Mouse (Mus musculus): ENCODE results near the gene Rpgrip1l. TPM values are rescaled to one million over a fixed set of nuclear protein-coding genes. Genes with fewer than 3 reads are reported as not detected.
A peak's percentile ranks its signal among the peaks of the same experiment; 100 is the strongest.

Rpgrip1l gene
- polyA plus RNA-seq, 1 experiment = 1.3 TPM

- no peak for DNase-seq (ENCODE audit: low read depth)
Observed at GRCm38 (mm10) chr8:91329461-91329850, 16.4 kb upstream of the Rpgrip1l start.

- no peak for DNase-seq (ENCODE audit: low read depth)
Observed at GRCm38 (mm10) chr8:91329056-91329455, 16.0 kb upstream of the Rpgrip1l start.

GRCm38 (mm10) chr8:91327471-91328205, 14.6 kb upstream of the Rpgrip1l start:
- DNase-seq (ENCODE audit: low read depth) = no peak

GRCm38 (mm10) chr8:91326946-91327345, 13.9 kb upstream of the Rpgrip1l start:
- DNase-seq (ENCODE audit: low read depth) = no peak

GRCm38 (mm10) chr8:91326018-91326417, 13.0 kb upstream of the Rpgrip1l start:
- no peak for DNase-seq (ENCODE audit: low read depth)

GRCm38 (mm10) chr8:91324916-91325315, 11.9 kb upstream of the Rpgrip1l start:
- no peak for DNase-seq (ENCODE audit: low read depth)

GRCm38 (mm10) chr8:91324271-91324670, 11.2 kb upstream of the Rpgrip1l start:
- no peak for DNase-seq (ENCODE audit: low read depth)

DNA sequence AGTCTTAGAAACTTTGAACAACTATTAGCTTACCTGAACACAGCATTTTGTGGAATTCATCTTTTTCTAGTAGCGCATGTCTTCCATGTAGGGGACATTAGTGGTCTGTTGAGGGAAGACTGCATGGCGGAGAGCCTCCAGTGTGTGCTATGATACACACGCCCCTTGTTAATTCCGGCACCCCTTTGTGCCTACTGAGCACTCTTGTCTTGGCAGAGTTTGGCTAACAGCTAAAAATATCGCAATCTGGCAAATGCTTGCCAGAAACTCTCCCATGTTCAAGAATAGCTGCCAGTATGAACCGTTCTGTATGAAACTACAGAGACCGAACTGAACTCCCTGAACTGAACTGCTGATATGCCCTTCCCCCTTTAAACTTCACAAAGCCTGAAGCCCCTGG, 10.4 kb upstream of the Rpgrip1l start:
- DNase-seq (ENCODE audit: low read depth) = no peak

- no peak for DNase-seq (ENCODE audit: low read depth)
Observed at GRCm38 (mm10) chr8:91318938-91319729, 6.1 kb upstream of the Rpgrip1l start.

DNA sequence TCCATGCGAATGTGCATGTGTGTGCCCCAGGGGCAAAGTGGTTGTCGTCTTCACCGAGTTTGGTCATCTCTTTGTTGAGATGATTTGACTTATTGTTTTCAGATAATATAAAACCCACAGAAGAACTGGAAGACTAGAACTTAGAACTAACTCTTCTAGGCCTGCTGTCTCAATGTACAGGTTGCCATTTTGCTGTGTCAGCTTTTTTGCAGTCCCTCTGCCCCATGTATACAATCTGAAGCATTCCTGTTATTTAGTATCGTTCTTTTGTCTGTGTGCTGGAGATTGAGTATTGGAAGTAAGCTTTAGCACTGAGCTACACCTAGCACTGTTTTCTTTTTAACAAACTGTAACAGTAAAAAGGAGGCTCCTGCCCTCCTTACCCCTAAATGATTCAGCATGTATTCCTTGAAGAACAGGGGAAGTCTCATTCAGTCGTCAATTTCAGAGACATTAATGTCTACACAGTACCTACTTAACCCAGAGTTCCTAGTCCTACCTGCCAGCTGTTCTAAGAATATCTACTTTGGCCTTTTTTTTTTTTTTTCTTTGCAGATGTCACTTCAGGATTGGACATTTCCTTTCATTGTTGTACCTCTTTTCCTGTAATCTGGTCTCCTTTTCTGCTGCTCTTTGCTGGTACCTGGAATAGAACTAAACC, 4.6 kb upstream of the Rpgrip1l start:
- no peak for DNase-seq (ENCODE audit: low read depth)

- no peak for DNase-seq (ENCODE audit: low read depth)
Observed at GRCm38 (mm10) chr8:91312342-91312741, 720 bp downstream of the Rpgrip1l start.

GRCm38 (mm10) chr8:91304481-91305386, 8.3 kb downstream of the Rpgrip1l start:
- DNase-seq (ENCODE audit: low read depth) = peak; percentile 74

DNA sequence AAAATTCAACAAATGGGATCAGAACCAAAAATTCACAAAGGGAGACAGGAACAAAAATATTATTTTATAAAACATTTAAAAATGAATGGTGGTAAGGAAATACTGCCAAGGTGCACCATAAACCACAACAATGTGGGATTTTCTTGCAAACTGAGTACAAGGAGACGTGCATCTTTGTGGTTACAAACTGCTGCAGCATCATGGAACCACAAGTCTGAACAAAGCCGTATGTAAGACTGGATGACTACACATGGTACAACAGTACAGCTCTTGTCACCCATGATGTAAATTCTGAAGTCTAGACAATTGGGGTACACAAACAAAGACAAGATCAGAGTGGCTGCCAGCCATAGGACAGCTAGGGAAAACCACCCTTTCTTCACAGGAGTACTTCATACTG, 14.4 kb downstream of the Rpgrip1l start:
- DNase-seq (ENCODE audit: low read depth) = no peak

GRCm38 (mm10) chr8:91295786-91296185, 17.3 kb downstream of the Rpgrip1l start:
- no peak for DNase-seq (ENCODE audit: low read depth)

- no peak for DNase-seq (ENCODE audit: low read depth)
Observed at GRCm38 (mm10) chr8:91290576-91290975, 22.5 kb downstream of the Rpgrip1l start.

GRCm38 (mm10) chr8:91286237-91286636, 26.8 kb downstream of the Rpgrip1l start:
- no peak for DNase-seq (ENCODE audit: low read depth)

DNA sequence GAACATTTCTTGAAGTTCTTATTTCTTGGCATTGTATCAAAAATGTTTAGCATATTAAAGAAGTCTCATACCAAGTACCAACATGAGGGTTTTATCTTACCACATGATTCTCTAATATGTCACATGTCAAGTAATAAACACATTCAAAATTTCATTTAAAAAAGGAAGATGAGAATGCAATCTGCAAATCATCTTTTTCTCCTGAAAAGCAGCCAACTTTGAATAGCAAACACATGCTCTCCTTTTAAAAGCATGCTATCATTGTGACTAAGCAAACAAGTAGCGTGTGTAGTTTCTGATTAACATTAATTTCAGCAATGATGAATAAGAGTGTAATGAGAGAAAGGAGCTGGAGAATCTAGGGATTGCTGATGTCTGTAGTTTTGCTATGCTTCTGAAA, 29.2 kb downstream of the Rpgrip1l start:
- no peak for DNase-seq (ENCODE audit: low read depth)

- DNase-seq (ENCODE audit: low read depth) = no peak
Observed at GRCm38 (mm10) chr8:91282655-91283054, 30.4 kb downstream of the Rpgrip1l start.

DNA sequence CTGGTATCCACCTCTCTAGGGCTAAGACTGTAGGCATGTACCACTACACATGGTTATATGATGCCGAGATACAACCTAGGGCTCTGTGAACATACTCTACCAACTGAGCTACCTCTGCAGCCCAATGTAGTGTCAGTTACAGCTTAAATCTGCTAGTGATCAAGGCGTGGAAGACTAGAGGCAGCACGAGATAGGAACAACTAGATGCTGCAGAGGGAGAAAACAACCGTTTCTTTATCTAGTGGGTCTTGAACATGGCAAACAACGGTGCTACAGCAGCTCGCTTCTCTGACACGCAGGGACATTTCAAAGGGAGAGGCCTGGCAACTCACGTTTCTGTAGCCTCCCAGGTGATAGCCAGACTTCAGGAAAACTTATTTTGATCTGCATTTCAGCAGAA, 31.5 kb downstream of the Rpgrip1l start:
- no peak for DNase-seq (ENCODE audit: low read depth)

DNA sequence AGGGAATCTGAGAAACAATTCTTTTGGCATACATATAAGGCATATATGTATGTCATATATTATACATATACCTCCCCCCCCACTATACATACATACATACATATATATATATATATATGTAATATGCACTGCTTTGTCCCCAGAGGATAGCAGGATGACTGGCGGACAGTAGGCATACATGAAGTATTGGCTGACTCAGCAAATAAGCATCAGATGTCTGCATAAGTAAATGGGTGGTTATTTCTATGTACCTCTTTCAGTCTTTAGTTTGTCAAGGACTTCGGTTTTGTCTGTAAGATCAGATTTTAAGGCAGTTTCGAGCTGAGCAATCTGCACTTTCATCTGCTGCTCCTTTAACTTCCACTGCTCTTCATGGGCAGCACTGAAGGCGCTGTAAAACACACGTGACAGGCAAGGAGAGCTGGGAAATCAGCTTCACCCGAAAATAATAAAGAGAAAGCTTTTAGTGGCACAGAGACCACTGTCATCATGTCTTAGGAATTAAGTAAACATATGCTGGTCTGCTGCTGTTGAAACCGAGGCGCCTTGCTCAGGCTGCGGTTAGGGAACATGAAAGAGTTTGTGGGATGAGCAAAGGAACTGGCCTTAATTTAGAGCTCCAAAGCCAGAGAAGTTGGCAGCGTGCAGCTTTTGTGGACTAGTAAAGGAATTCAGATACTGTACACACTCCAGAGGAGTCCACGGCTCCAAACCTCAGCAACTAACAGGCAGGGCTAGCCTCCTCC, 32.4 kb downstream of the Rpgrip1l start:
- no peak for DNase-seq (ENCODE audit: low read depth)

DNA sequence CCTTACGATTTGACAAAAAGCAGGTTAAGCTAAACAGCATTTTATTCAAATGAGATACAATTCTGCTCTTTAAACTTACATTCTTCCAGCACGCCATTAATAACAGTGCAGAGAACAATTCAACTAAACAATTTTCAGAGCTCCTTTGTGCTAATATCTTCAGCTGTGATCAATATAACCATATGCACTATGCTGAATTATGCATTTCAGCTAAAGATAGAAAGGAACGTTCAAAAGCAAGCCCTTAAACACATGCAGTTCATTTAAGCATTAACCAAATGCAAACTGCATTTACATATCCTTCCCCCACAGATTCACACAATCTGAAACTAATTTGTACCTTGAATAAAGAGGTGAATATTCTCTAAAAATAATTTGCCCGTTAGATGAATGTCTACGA, 35.0 kb downstream of the Rpgrip1l start:
- no peak for DNase-seq (ENCODE audit: low read depth)
